Mouse (Mus musculus) megakaryocyte, embryonic 14.5 days (primary cell): ENCODE results near the gene Dgat2. TPM values are rescaled to one million over a fixed set of nuclear protein-coding genes. Genes with fewer than 3 reads are reported as not detected.

Experiments
- H3K27me3 ChIP-seq: replicated peaks from 2 replicates; pipeline ENCODE3; 2012; ENCODE audit warnings: inconsistent platforms
- H3K36me3 ChIP-seq: replicated peaks from 2 replicates; pipeline ENCODE3; 2012; ENCODE audit warnings: low read length, inconsistent platforms, mixed read lengths
- H3K4me1 ChIP-seq: 2 replicates; pipeline ENCODE4 v1.6.1; 2012; ENCODE audit warnings: inconsistent platforms
- H3K4me3 ChIP-seq: replicated peaks from 2 replicates; pipeline ENCODE3; 2012; ENCODE audit warnings: moderate library complexity, mild to moderate bottlenecking, inconsistent platforms
- H3K9me3 ChIP-seq: 2 replicates; pipeline ENCODE4 v1.6.1; 2012; ENCODE audit warnings: inconsistent platforms
- FLI1 ChIP-seq: IDR thresholded peaks from 2 replicates; pipeline ENCODE4 v1.6.1; 2012; ENCODE audit warnings: low read length, inconsistent platforms, mixed read lengths
- GATA1 ChIP-seq: IDR thresholded peaks from 3 replicates; pipeline ENCODE4 v1.6.1; 2012; ENCODE audit warnings: mixed read lengths, low read length, inconsistent platforms, borderline replicate concordance
- polyA plus RNA-seq: library from polyadenylated mRNA; stranded (reverse); fragments of >175 nt; gene quantifications from 2 replicates; pipeline ENCODE4 v1.2.3, GENCODE M21; 2012; ENCODE audit warnings: low replicate concordance; ENCODE audit not compliant: insufficient read depth

Gene Dgat2
- polyA plus RNA-seq, 1 experiment: 2.4 TPM

DNA sequence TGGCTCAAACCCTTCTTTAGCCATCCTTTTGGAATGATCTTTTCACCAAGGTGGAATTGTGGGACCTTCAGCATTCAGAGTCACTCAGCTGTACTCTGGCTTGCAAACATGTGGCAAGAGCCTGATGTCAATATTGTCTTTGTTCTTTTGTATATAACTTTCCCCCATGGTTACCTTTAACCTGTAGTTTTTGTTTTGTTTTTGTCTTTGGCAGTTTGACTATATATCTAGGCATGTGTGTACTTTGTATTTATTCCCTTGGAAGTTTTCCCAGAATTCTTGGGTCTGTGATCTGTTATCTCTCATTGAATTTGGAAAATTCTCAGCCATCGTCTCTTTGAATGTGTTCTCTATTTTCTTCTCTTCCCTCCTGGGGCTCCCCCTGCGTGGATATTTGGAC is 12.0 kb upstream of the Dgat2 start:
- no peaks in the 10 kb centered on the region for H3K4me1 ChIP-seq
- no peaks in the 10 kb centered on the region for H3K36me3 ChIP-seq
- peaks cover 54% of the 10 kb centered on the region for H3K27me3 ChIP-seq
- TF ChIP-seq FLI1 (no peak), GATA1 (no peak)
- no peak overlapping the region for H3K4me3 ChIP-seq
- H3K9me3 ChIP-seq: peaks cover 10% of the 10 kb centered on the region

- peaks cover 10% of the 10 kb centered on the region for H3K9me3 ChIP-seq
- peaks cover 54% of the 10 kb centered on the region for H3K27me3 ChIP-seq
- no peak for TF ChIP-seq GATA1
- TF ChIP-seq FLI1: no peak
- H3K4me1 ChIP-seq: no peaks in the 10 kb centered on the region
- H3K36me3 ChIP-seq: no peaks in the 10 kb centered on the region
- no peak overlapping the region for H3K4me3 ChIP-seq
Observed at GRCm38 (mm10) chr7:99193926-99194325, 11.4 kb upstream of the Dgat2 start.

DNA sequence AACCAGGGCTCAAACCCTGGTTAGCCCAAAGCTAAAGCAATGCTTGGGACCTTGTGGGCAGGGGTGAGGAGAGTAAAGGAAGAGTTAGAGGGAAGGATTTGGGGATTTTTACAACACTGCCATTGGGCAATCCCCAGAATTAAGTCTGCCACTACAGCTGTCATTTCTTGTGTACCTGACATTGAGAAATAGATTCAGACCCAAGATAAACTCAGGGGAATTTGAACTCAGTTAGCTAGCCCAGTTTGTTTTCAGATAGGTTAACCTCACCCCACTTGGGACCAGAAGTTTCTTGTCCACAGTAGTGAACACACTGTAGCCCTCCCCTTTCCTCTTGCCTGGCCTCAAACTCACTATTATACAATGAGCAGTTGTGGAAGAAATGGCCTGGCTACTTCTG is 8.9 kb upstream of the Dgat2 start:
- Histone ChIP-seq H3K9me3 (peaks cover 4% of the 10 kb centered on the region), H3K4me3 (no peak overlapping the region), H3K27me3 (peaks cover 68% of the 10 kb centered on the region), H3K36me3 (no peaks in the 10 kb centered on the region), H3K4me1 (no peaks in the 10 kb centered on the region)
- TF ChIP-seq GATA1 (no peak), FLI1 (no peak)

- no peaks in the 10 kb centered on the region for H3K9me3 ChIP-seq
- H3K36me3 ChIP-seq: no peaks in the 10 kb centered on the region
- no peaks in the 10 kb centered on the region for H3K4me1 ChIP-seq
- peaks cover 71% of the 10 kb centered on the region for H3K27me3 ChIP-seq
- H3K4me3 ChIP-seq: no peak overlapping the region
- TF ChIP-seq FLI1 (no peak), GATA1 (no peak)
Observed at GRCm38 (mm10) chr7:99189885-99190284, 7.4 kb upstream of the Dgat2 start.

DNA sequence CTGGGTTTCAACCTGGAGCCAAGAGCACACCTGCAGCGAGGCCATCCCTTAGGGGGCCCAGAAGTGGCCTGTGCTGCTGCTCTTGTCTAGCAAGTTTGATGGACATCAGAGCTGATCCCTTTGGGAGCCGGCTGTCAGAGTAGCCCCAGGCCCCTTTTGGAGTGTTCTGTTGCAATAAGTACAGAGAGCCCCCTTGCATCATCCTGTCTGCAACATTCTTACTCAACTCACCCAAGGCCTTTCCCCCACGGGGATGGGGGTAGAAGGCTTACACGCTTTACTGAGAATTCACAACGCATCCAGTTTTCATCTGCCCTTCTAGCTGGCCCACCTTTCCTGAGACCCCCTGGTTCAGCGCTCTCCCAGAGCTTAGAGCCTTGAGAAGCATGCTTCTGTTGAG is 6.1 kb upstream of the Dgat2 start:
- Histone ChIP-seq H3K4me1 (no peaks in the 10 kb centered on the region), H3K9me3 (no peaks in the 10 kb centered on the region), H3K4me3 (no peak overlapping the region), H3K27me3 (peaks cover 78% of the 10 kb centered on the region), H3K36me3 (no peaks in the 10 kb centered on the region)
- TF ChIP-seq FLI1 (no peak), GATA1 (no peak)

DNA sequence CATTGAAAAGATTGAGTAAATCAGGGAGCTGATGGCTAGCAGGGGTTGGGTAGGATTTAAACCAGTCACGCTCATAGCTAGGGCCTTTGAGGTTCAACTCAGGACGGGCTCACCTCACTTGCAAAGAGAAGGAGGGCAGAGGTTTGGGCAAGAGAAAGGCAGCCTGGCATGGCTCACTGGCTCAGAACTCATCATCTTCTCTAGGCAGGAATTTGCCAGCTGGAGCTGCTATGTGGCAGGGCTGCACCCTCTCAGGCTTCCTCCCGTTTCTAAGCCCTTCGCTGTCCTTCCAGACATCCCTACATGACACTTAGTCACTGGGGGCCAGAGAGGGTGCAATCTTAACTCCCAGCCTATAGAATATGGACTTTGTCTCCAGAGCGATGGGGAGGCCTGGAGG is 4.9 kb upstream of the Dgat2 start:
- Histone ChIP-seq H3K36me3 (no peaks in the 10 kb centered on the region), H3K27me3 (peaks cover 81% of the 10 kb centered on the region), H3K4me1 (peaks cover 5% of the 10 kb centered on the region), H3K9me3 (no peaks in the 10 kb centered on the region), H3K4me3 (no peak overlapping the region)
- TF ChIP-seq FLI1 (no peak), GATA1 (no peak)

- Histone ChIP-seq H3K4me1 (peaks cover 14% of the 10 kb centered on the region), H3K36me3 (no peaks in the 10 kb centered on the region)
- TF ChIP-seq GATA1 (no peak), FLI1 (no peak)
Observed at GRCm38 (mm10) chr7:99185405-99185804, 2.9 kb upstream of the Dgat2 start.

DNA sequence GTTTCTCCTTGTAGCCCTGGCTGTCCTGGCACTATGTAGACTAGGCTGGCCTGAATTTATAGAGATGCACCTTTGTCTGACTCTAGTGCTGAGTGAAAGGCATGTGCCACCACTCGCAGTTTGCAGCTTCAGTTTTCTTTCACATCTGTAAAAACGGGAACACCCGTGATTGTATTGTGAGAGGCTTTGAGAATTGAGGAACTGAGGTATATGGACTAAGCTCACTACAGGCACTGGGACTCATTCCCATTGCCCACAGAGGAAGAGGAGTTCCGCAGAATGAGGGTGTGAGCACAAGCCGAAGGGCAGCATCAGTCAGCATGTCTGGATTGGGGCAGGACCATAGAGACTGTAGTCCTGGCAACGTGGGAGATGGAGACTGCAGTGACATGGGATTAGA is 1.2 kb upstream of the Dgat2 start:
- TF ChIP-seq GATA1 (no peak), FLI1 (no peak)
- Histone ChIP-seq H3K9me3 (peaks cover 8% of the 10 kb centered on the region), H3K27me3 (peaks cover 87% of the 10 kb centered on the region), H3K4me3 (no peak overlapping the region), H3K4me1 (peaks cover 14% of the 10 kb centered on the region), H3K36me3 (no peaks in the 10 kb centered on the region)

More at GRCm38 (mm10) chr7:99185405-99185804, 2.9 kb upstream of the Dgat2 start:
- peaks cover 8% of the 10 kb centered on the region for H3K9me3 ChIP-seq
- no peak overlapping the region for H3K4me3 ChIP-seq
- H3K27me3 ChIP-seq: peaks cover 90% of the 10 kb centered on the region

- H3K4me1 ChIP-seq: peaks cover 14% of the 10 kb centered on the region
- H3K4me3 ChIP-seq: peak overlapping the region; percentile 92
- TF ChIP-seq GATA1 (no peak), FLI1 (no peak)
- H3K9me3 ChIP-seq: peaks cover 8% of the 10 kb centered on the region
- peaks cover 86% of the 10 kb centered on the region for H3K27me3 ChIP-seq
- H3K36me3 ChIP-seq: no peaks in the 10 kb centered on the region
Observed at GRCm38 (mm10) chr7:99181619-99182431, 694 bp downstream of the Dgat2 start.

GRCm38 (mm10) chr7:99180162-99180561 is 2.4 kb downstream of the Dgat2 start:
- H3K9me3 ChIP-seq: peaks cover 8% of the 10 kb centered on the region
- peaks cover 87% of the 10 kb centered on the region for H3K27me3 ChIP-seq
- H3K36me3 ChIP-seq: no peaks in the 10 kb centered on the region
- TF ChIP-seq GATA1 (no peak), FLI1 (no peak)
- H3K4me3 ChIP-seq: no peak overlapping the region
- peaks cover 14% of the 10 kb centered on the region for H3K4me1 ChIP-seq

DNA sequence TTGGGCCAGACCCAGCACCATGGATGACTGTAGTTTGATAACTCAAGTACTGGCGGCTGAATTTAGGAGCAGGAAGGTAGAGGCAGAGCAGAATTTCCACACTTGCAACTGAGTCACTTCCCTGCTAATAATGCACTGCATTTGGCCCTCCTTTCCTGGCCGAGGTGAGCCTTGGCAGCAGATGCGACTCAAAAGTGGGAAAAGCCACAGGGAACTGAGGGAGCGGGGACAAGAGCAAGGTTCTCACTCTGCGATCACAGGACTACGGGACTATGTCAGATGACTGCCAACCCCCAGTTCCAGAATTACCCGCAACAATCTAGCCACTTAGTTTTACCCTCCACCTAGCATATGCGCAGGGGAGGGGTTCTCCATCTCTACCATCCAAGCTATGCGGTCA is 3.2 kb downstream of the Dgat2 start:
- Histone ChIP-seq H3K9me3 (peaks cover 8% of the 10 kb centered on the region), H3K4me1 (peaks cover 17% of the 10 kb centered on the region), H3K27me3 (peaks cover 88% of the 10 kb centered on the region), H3K4me3 (no peak overlapping the region), H3K36me3 (no peaks in the 10 kb centered on the region)
- TF ChIP-seq GATA1 (no peak), FLI1 (no peak)
